Mouse (Mus musculus) regulatory T cell (primary cell): ENCODE data around the gene Mfng.

Experiments
- in situ Hi-C: fragments of 300-600 bp; cut with MboI, MseI; formaldehyde crosslinking; loops from one replicate; pipeline ENCODE4 v1.15.1; 2025; ENCODE audit warnings: high pct_unique_total_duplicates

Mfng gene

GRCm38 (mm10) chr15:78716936-78717335, 56.3 kb downstream of the Mfng start:
- in situ Hi-C loops = no loop called here

GRCm38 (mm10) chr15:78715856-78716255, 57.4 kb downstream of the Mfng start:
- in situ Hi-C loops = no loop called here

GRCm38 (mm10) chr15:78713751-78714150, 59.5 kb downstream of the Mfng start:
- in situ Hi-C loops = no loop called here

GRCm38 (mm10) chr15:78712335-78713258, 60.7 kb downstream of the Mfng start:
- in situ Hi-C loops = no loop called here

GRCm38 (mm10) chr15:78711935-78712334, 61.3 kb downstream of the Mfng start:
- in situ Hi-C loops = no loop called here

GRCm38 (mm10) chr15:78710634-78711033, 62.6 kb downstream of the Mfng start:
- in situ Hi-C loops = no loop called here

- in situ Hi-C loops = no loop called here
These were observed 63.5 kb downstream of the Mfng start for GRCm38 (mm10) chr15:78709767-78710166.

GRCm38 (mm10) chr15:78706630-78707029, 66.6 kb downstream of the Mfng start:
- in situ Hi-C loops = no loop called here
